11 mouse cellular contexts compared by ENCODE assay signal in genomic region chr15:82255248-82255647, GRCm38 (mm10). TPM values are rescaled to one million over a fixed set of nuclear protein-coding genes. Genes with fewer than 3 reads are reported as not detected.
DNase-seq lines count a peak whose midpoint lies in the region; ATAC-seq and TF ChIP-seq lines count a peak whose summit lies in the region.
"Had no signal": no experiment of that assay in that cellular context is flagged by ENCODE, and none has a peak within 500 bp of the region (broad histone marks: within the 10 kb centered on the region; RNA-seq: fewer than 3 reads in every experiment).

No protein-coding gene starts in this region.

- H3K4me2 ChIP-seq in hindbrain, embryonic 13.5 days: peak overlapping the region; percentile 55
- H3K4me2 ChIP-seq in stomach, postnatal 0 days (replicated peaks; ENCODE audit: low read depth): no peak overlapping the region

- H3K27ac ChIP-seq in hindbrain, embryonic 13.5 days: peak overlapping the region; percentile 87
- H3K27ac ChIP-seq in stomach, postnatal 0 days (replicated peaks): no peak overlapping the region

- no peak for TF ChIP-seq EP300 in stomach, postnatal 0 days (optimal IDR thresholded peaks at IDR 0.05)

- no peaks in the 10 kb centered on the region for H3K36me3 ChIP-seq in hindbrain, embryonic 13.5 days
- no peaks in the 10 kb centered on the region for H3K36me3 ChIP-seq in stomach, postnatal 0 days (ENCODE audit: control insufficient read depth, insufficient read depth, low read length)

- peaks cover 3% of the 10 kb centered on the region; the same call in 1 of the 2 replicates for H3K27me3 ChIP-seq in hindbrain, embryonic 13.5 days
- H3K27me3 ChIP-seq in stomach, postnatal 0 days (ENCODE audit: control insufficient read depth, insufficient read depth, low read length): no peaks in the 10 kb centered on the region; the same call in 1 of the 2 replicates

- no peak overlapping the region for H3K9ac ChIP-seq in hindbrain, embryonic 13.5 days
- no peak overlapping the region for H3K9ac ChIP-seq in stomach, postnatal 0 days (ENCODE audit: low read length)

- peak; percentile 49 for DNase-seq in cerebellum, adult 9-11 months
- DNase-seq in retina, postnatal 1 day: peak; percentile 51
- no peak for DNase-seq in retina, embryonic 14.5 days (ENCODE audit: low spot score)
- DNase-seq in stomach, postnatal 0 days (ENCODE audit: low spot score): no peak
- no peak for DNase-seq in kidney, postnatal 14 days
- no peak for DNase-seq in urinary bladder, postnatal 25 days (ENCODE audit: low spot score)
- DNase-seq: heart, adult 18-20 months; lung, adult 18-20 months had no signal

- no peaks in the 10 kb centered on the region for H3K9me3 ChIP-seq in hindbrain, embryonic 13.5 days
- no peaks in the 10 kb centered on the region for H3K9me3 ChIP-seq in stomach, postnatal 0 days (ENCODE audit: control insufficient read depth, low read length)

- no peak; the same call in 1 of the 2 replicates for ATAC-seq in cerebellum, adult (ENCODE audit: insufficient number of reproducible peaks, low FRiP score, low TSS enrichment)
- ATAC-seq in hindbrain, embryonic 13.5 days (ENCODE audit: low FRiP score): no peak; the same call in 1 of the 2 replicates
- ATAC-seq in stomach, postnatal 0 days (ENCODE audit: low FRiP score, low TSS enrichment): no peak
- ATAC-seq: inflammation-experienced regulatory T-cells, adult 6 months had no signal

- peak; percentile 44 for TF ChIP-seq CTCF in stomach, postnatal 0 days (IDR thresholded peaks at IDR 0.05; ENCODE audit: low read depth)

- 46% methylated on average over 4 of the region's 4 CpGs for WGBS in hindbrain, embryonic 13.5 days
- 43% methylated on average over 4 of the region's 4 CpGs for WGBS in stomach, postnatal 0 days

- H3K4me3 ChIP-seq in hindbrain, embryonic 13.5 days: no peak overlapping the region
- H3K4me3 ChIP-seq in stomach, postnatal 0 days (ENCODE audit: low read depth, low read length): no peak overlapping the region

- peaks cover 34% of the 10 kb centered on the region for H3K4me1 ChIP-seq in hindbrain, embryonic 13.5 days (replicated peaks)
- no peaks in the 10 kb centered on the region for H3K4me1 ChIP-seq in stomach, postnatal 0 days (replicated peaks; ENCODE audit: control insufficient read depth, insufficient read depth)

RNA-seq across cellular contexts. Expression of gene 1500009C09Rik, which starts 3.1 kb away (rescaled TPM):
- 8.9 and 9.2 TPM in 2 replicates for polyA plus RNA-seq in hindbrain, embryonic 13.5 days (2015; fragmentation: Nextera tagmentation; extraction: Ambion mirVana)
- polyA plus RNA-seq in stomach, postnatal 0 days (2015; fragmentation: Nextera tagmentation; extraction: Ambion mirVana): 0.23 and 0.24 TPM in 2 replicates
- polyA plus RNA-seq: inflammation-experienced regulatory T-cells, adult 6 months had no signal

RNA-seq across cellular contexts. Expression of gene Cenpm, which starts 10.7 kb away (rescaled TPM):
- 20.0 and 22.0 TPM in 2 replicates for polyA plus RNA-seq in hindbrain, embryonic 13.5 days (2015; fragmentation: Nextera tagmentation; extraction: Ambion mirVana)
- polyA plus RNA-seq in stomach, postnatal 0 days (2015; fragmentation: Nextera tagmentation; extraction: Ambion mirVana): 24.0 and 27.0 TPM in 2 replicates

RNA-seq across cellular contexts. Expression of gene Sept3, which starts 19.4 kb away (rescaled TPM):
- polyA plus RNA-seq in hindbrain, embryonic 13.5 days (2015; fragmentation: Nextera tagmentation; extraction: Ambion mirVana): 329 and 346 TPM in 2 replicates
- 2.1 and 2.9 TPM in 2 replicates for polyA plus RNA-seq in stomach, postnatal 0 days (2015; fragmentation: Nextera tagmentation; extraction: Ambion mirVana)
- polyA plus RNA-seq: inflammation-experienced regulatory T-cells, adult 6 months had no signal

RNA-seq across cellular contexts. Expression of gene Tnfrsf13c, which starts 31.1 kb away (rescaled TPM):
- not detected in 2 replicates for polyA plus RNA-seq in hindbrain, embryonic 13.5 days (2015; fragmentation: Nextera tagmentation; extraction: Ambion mirVana)
- not detected in 2 replicates for polyA plus RNA-seq in stomach, postnatal 0 days (2015; fragmentation: Nextera tagmentation; extraction: Ambion mirVana)

RNA-seq across cellular contexts. Expression of gene Shisa8, which starts 42.6 kb away (rescaled TPM):
- 0.93 and 1.8 TPM in 2 replicates for polyA plus RNA-seq in hindbrain, embryonic 13.5 days (2015; fragmentation: Nextera tagmentation; extraction: Ambion mirVana)
- polyA plus RNA-seq in stomach, postnatal 0 days (2015; fragmentation: Nextera tagmentation; extraction: Ambion mirVana): 0.06 and 0.23 TPM in 2 replicates
- polyA plus RNA-seq: inflammation-experienced regulatory T-cells, adult 6 months had no signal

Comparison
In these comparisons a context has a peak if more than half of its experiments do, and no peak if none do; other contexts are left out.
1. DNase-seq: peak in cerebellum, adult 9-11 months (single experiment) and retina, postnatal 1 day (single experiment); none in retina, embryonic 14.5 days (single experiment), stomach, postnatal 0 days (single experiment), kidney, postnatal 14 days (single experiment) and urinary bladder, postnatal 25 days (single experiment).
2. RNA of gene Sept3, which starts 19.4 kb away (polyA plus RNA-seq): 329 to 346 TPM in hindbrain, embryonic 13.5 days; 2.1 to 2.9 TPM in stomach, postnatal 0 days; every median in the first group is over 10 times any median in the second.